Mouse (Mus musculus) olfactory bulb, adult 2 months (tissue): ENCODE data around the gene Gdf2. TPM values are rescaled to one million over a fixed set of nuclear protein-coding genes. Genes with fewer than 3 reads are reported as not detected.

Source experiments
- H3K27ac ChIP-seq: fragments of 200-500 bp; 2 replicates; pipeline ENCODE4 v1.5.1; 2012; ENCODE audit warnings: low read depth, low read length; ENCODE audit not compliant: insufficient read depth
- H3K4me1 ChIP-seq: fragments of 200-500 bp; 2 replicates; pipeline ENCODE4 v1.6.1; 2012; ENCODE audit warnings: low read length; ENCODE audit not compliant: control insufficient read depth, insufficient read depth
- H3K4me3 ChIP-seq: fragments of 200-500 bp; 2 replicates; pipeline ENCODE4 v1.5.1; 2012; ENCODE audit warnings: mild to moderate bottlenecking, low read depth, low read length, moderate library complexity; ENCODE audit not compliant: insufficient read depth
- CTCF ChIP-seq: fragments of 200-500 bp; IDR thresholded peaks from 2 replicates; pipeline ENCODE4 v1.5.1; 2012; ENCODE audit warnings: low read depth, mild to moderate bottlenecking, low read length, moderate library complexity; ENCODE audit not compliant: insufficient read depth
- POLR2A ChIP-seq: fragments of 200-500 bp; IDR thresholded peaks from 2 replicates; pipeline ENCODE4 v1.6.1; 2012; ENCODE audit warnings: mild to moderate bottlenecking, low read depth, low read length, moderate library complexity; ENCODE audit not compliant: insufficient read depth
- WGBS: fragments of 180-500 bp; shearing (Covaris S2); methylation state at CpG from one replicate; pipeline ENCODE4 v1.1.7; 2018; 5-methylcytosine and 5-hydroxymethylcytosine counted together
- polyA plus RNA-seq: library from polyadenylated mRNA; stranded (reverse); fragments of >200 nt; gene quantifications from 2 replicates; pipeline ENCODE4 v1.2.4, GENCODE M21; 2012; ENCODE audit warnings: low replicate concordance; ENCODE audit not compliant: missing spikeins, insufficient read depth, insufficient read length

The Gdf2 gene
- polyA plus RNA-seq, 1 experiment, result not detected

DNA sequence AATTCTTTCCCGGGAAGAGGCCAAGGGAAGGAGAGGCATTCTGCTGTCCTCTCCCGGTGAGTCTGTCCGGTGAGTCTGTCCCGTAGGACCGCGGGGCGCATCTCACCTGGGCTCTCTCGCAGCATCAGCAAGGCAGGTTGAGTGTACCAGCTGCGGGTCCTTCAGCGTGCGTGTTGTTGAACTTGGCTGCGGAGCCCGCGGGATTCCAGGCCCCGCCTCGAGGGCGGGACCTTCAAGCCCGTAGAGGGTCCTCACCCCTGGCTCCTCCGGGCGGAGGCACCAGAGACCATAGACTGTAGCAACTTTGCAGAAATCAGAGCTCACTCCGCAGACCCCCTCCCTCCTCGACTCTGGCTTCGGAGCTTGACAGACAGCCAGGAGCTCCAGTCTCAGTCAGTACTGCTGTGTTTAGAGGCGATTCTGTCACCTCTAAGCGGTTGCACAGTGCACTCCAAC is 37.8 kb downstream of the Gdf2 start, which contains the start of gene Zfp488:
Gene Zfp488 (minus strand): TSS at position 161 of the 456 bp plus-strand sequence.
- TF ChIP-seq CTCF (no peak), POLR2A (no peak)
- Histone ChIP-seq H3K4me1 (peaks cover 6% of the 10 kb centered on the region), H3K27ac (no peak within 1 kb of the TSS), H3K4me3 (peak within 1 kb of the TSS; percentile 31)
- WGBS, result 3% methylated on average over 25 of the region's 25 CpGs

DNA sequence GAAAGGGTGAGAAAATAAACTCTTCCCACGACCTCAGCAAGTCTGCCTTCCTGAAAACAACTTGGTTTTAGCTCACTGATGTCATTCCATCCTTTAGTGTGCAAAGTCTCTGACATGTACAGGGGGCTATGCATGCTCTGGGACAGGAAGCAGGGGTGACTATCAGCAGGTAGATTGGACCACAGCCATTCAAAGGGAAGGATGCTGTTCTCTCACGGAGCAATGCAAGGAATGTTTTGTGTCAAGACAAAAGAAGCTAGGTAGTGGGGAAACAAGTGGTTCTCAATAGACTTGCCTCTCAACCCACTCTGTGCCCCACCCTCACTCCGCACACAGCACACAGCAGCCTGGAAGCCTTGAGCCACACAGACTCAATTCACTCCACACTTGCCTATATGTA is 48.4 kb downstream of the Gdf2 start:
- no peaks in the 10 kb centered on the region for H3K4me1 ChIP-seq
- TF ChIP-seq POLR2A (no peak), CTCF (no peak)
- 57% methylated on average over 3 of the region's 3 CpGs for WGBS
- no peak overlapping the region for H3K27ac ChIP-seq
- H3K4me3 ChIP-seq, result no peak overlapping the region

DNA sequence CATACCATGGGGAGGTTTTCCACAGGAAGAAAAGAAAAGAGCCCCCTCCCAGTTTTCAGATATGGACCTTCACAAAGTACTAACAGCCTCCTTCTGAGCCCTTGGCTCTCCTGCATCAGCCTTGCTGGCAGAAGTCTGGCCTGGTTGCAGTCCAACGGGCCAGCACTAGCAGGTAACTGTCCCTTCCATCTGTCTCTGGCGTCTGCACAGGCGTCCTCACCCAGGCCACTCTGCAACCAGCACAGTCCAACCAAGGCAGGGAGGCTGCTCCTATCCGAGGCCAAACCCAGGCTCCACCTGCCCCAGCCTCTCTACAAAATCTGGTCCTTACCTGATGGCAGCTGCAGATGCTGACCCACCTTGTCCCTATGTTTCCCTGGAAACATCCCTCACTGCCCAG is 51.1 kb downstream of the Gdf2 start:
- 93% methylated on average over 4 of the region's 4 CpGs for WGBS
- Histone ChIP-seq H3K27ac (no peak overlapping the region), H3K4me3 (no peak overlapping the region), H3K4me1 (no peaks in the 10 kb centered on the region)
- no peak for TF ChIP-seq CTCF
- TF ChIP-seq POLR2A, result no peak

DNA sequence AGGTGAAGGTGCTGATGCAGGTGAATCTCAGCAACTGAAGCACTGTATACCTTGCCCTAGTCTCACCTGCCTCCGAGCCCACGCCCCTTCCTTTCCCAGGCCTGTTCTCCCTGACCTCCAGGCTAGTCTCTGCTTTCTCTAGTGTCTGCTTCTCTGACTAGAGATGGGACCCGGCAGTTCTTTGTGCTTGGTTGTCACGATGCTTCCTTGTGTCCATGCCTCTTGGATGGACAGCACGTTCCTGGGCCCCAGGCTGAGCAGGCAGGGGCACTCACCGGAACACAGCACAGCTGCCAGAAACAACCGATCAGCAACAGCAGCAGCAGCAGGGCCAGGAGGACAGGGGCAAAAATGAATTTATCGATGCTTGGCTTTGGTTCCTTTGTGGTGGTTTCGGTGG is 52.2 kb downstream of the Gdf2 start:
- no peak overlapping the region for H3K4me3 ChIP-seq
- no peaks in the 10 kb centered on the region for H3K4me1 ChIP-seq
- no peak overlapping the region for H3K27ac ChIP-seq
- TF ChIP-seq CTCF, result no peak
- no peak for TF ChIP-seq POLR2A
- 94% methylated on average over 9 of the region's 9 CpGs for WGBS

DNA sequence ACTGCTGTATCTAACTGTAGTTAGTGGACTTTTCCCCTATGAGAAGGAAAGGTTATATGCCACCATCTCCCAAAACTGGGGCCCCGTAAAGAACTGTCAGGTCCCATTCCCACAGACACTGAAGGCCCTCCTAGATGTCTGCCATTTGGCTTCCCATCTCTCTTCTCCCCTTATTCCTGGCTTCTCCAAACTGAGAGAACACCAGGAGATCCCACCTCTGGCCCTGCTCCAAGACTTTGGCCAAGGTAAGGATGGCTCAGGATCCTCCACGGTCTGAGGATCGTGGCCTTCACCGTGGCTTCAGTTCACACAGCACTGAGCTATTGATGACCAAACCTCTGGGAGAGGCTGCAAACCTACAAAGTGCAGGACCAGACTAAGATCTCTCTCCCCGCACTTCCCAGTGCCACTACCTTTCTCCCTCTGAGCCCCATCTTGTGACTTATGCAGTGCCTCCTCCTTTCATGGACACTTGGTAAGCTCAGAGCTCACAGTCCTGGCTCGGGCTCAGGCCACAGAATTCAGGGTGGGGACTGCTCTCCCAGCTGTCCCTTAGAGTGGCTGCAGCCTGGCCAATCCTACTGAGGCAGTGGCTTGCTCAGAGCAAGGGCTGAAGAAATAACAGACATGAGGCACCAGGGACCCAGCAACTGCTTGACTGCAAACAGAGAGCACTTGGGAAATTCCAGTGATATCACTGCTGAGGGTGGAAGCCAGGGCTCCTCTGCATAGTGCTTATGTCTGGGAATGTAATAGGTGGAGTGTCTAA is 52.9 kb downstream of the Gdf2 start:
- no peaks in the 10 kb centered on the region for H3K4me1 ChIP-seq
- TF ChIP-seq CTCF (no peak), POLR2A (no peak)
- no peak overlapping the region for H3K4me3 ChIP-seq
- H3K27ac ChIP-seq, result no peak overlapping the region
- 92% methylated on average over 6 of the region's 6 CpGs for WGBS

Other genes with a start within 250 kb of the Gdf2 start
- not detected in 2 replicates for gene Gdf10, start 17.5 kb upstream of the Gdf2 start, polyA plus RNA-seq
- gene Rbp3, start 13.0 kb downstream of the Gdf2 start, polyA plus RNA-seq, result not detected in 2 replicates
- not detected in 2 replicates for gene Zfp488, start 37.7 kb downstream of the Gdf2 start, polyA plus RNA-seq
- not detected in 2 replicates for gene Gm30083, start 74.1 kb downstream of the Gdf2 start, polyA plus RNA-seq
- not detected in 2 replicates for gene Gm5460, start 75.7 kb downstream of the Gdf2 start, polyA plus RNA-seq
- gene Antxrl, start 111.7 kb downstream of the Gdf2 start, polyA plus RNA-seq, result not detected in 2 replicates
- gene Anxa8, start 144.9 kb downstream of the Gdf2 start, polyA plus RNA-seq, result not detected in 2 replicates
- gene A630023A22Rik, start 161.7 kb downstream of the Gdf2 start, polyA plus RNA-seq, result not detected in 2 replicates
- not detected in 2 replicates for gene Npy4r, start 211.4 kb downstream of the Gdf2 start, polyA plus RNA-seq